Mouse (Mus musculus): ENCODE measurements around the gene Rassf4. TPM values are rescaled to one million over a fixed set of nuclear protein-coding genes. Genes with fewer than 3 reads are reported as not detected.
A peak's percentile ranks its signal among the peaks of the same experiment; 100 is the strongest.

Rassf4 gene
- polyA plus RNA-seq (2016; fragmentation: Nextera tagmentation; extraction: Ambion mirVana) = 12.1 and 15.2 TPM in 2 replicates

DNA sequence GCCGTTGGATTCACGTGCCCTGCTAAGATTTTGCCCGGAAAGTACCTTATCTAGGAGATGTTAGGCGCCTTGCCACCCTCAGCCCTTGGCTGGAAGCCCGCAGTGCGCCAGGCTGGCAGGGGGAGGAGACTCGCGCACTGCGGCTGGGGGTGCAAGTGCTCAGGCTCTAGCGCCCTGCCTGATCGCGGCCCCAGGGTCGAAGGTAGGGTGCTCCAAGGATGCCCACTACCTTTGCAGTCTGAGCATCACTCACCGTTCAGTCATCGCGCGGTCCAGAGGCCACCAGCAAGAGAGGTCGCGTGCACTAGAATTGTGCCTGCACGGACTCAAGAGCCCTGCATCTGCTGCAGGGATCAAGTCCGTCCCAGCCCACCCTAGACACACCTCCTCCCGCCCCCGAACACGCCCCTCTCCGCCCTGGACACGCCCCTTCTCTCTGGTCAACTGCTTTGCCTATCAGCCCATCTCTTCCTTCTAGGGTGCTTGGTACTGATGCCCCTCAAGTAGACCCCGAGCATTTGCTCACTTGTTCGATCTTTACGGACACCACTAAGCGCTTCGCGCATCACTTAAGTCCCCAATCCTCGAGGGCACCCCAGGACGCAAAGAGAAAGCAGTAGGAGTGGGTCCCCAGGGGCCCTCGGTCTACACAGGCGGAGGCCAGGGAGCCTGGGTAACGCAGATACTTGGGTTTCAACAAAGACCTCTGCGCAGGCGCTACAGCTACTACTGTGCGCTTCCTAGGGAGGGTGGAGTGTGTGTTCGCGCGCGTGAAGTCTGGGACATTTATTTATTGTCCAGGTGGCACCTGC, at the start of gene Rassf4:
Gene Rassf4, minus strand, starts transcription at position 482 of the 812 bp plus-strand sequence.
- Histone ChIP-seq H3K4me3 (peak within 1 kb of the TSS; percentile 55), H3K9me3 (no peaks in the 10 kb centered on the region), H3K36me3 (replicated peaks) (no peaks in the 10 kb centered on the region), H3K27ac (peak within 1 kb of the TSS; percentile 90), H3K27me3 (ENCODE audit: poor library complexity, severe bottlenecking) (peaks cover 48% of the 10 kb centered on the region), H3K4me1 (peaks cover 74% of the 10 kb centered on the region)
- 0% methylated on average over 44 of the region's 44 CpGs for WGBS
- peak; percentile 95 for DNase-seq (ENCODE audit: extremely low spot score, low spot score)

DNA sequence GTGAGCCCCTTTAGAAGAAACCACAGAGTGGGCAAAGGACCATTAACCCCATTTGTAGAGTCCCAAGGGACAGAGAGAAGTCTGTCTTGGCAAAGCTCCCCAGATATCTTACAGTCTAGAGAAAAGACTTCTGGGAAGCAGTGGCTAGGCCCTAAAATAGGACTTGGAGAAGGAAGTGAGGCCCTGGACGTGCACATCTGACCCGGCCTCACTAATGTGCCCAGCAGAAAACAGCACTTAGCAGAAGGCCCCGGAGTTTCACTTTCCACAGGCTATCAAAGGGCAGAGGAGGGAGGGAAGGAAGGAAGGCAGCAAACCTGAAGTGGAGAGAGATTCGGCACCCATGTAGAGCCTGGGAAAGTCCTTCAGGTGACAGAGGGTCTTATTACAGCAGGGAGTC, 45.2 kb upstream of the Rassf4 start:
- no peaks in the 10 kb centered on the region for H3K9me3 ChIP-seq
- DNase-seq (ENCODE audit: extremely low spot score, low spot score) = no peak
- H3K27ac ChIP-seq = no peak overlapping the region
- no peak overlapping the region for H3K4me3 ChIP-seq
- H3K4me1 ChIP-seq = 0 out of 2 replicates have a peak, but pooled peaks cover 5% of the 10 kb centered on the region
- WGBS = 87% methylated on average over 4 of the region's 4 CpGs
- H3K36me3 ChIP-seq (replicated peaks) = no peaks in the 10 kb centered on the region
- H3K27me3 ChIP-seq (ENCODE audit: poor library complexity, severe bottlenecking) = no peaks in the 10 kb centered on the region

DNA sequence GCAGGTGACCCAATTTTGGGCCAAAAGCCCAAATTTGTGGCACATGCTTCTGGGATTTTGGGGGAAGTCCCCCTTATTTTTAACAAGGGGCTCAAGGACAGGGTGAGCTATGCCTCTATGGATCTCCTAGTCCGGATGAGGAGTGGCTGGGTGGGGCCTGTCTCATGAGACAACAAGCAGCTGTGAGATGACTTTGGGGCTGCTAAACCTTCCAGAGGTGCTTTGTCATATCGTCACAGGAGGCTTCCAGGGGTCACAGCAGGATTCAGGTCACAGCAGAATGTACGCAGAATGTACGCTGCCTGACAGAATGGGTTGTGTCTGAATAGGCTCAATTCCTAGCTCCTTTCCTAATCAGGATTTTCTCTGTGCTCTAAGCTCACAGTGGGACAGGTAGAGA, 44.6 kb upstream of the Rassf4 start:
- 85% methylated on average over 4 of the region's 4 CpGs for WGBS
- no peak for DNase-seq (ENCODE audit: extremely low spot score, low spot score)
- H3K27ac ChIP-seq = no peak overlapping the region
- H3K4me3 ChIP-seq = no peak overlapping the region
- H3K9me3 ChIP-seq = no peaks in the 10 kb centered on the region
- H3K4me1 ChIP-seq = 0 out of 2 replicates have a peak, but pooled peaks cover 5% of the 10 kb centered on the region
- no peaks in the 10 kb centered on the region for H3K36me3 ChIP-seq (replicated peaks)
- H3K27me3 ChIP-seq (ENCODE audit: poor library complexity, severe bottlenecking) = no peaks in the 10 kb centered on the region

DNA sequence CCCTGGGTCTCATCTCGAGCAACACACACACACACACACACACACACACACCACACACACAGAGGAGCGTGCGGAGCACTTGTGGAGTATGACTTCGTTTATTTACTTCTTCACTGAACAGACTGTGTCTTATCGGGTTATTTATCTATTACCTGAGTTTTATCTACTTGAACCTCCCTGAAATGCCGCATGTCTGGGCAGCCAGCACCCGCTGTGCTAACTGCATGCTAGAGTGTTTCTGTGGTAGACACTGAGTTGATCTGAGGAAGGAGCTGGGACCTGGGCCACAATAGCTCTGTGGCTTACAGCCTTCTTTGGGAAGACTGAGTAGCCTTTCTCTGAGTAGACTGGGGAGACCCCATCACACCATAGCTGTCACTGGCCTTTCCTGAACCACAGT, 44.1 kb upstream of the Rassf4 start:
- Histone ChIP-seq H3K9me3 (no peaks in the 10 kb centered on the region), H3K27ac (no peak overlapping the region), H3K4me1 (0 out of 2 replicates have a peak, but pooled peaks cover 5% of the 10 kb centered on the region), H3K36me3 (replicated peaks) (no peaks in the 10 kb centered on the region), H3K27me3 (ENCODE audit: poor library complexity, severe bottlenecking) (no peaks in the 10 kb centered on the region), H3K4me3 (no peak overlapping the region)
- no peak for DNase-seq (ENCODE audit: extremely low spot score, low spot score)
- 95% methylated on average over 7 of the region's 7 CpGs for WGBS

DNA sequence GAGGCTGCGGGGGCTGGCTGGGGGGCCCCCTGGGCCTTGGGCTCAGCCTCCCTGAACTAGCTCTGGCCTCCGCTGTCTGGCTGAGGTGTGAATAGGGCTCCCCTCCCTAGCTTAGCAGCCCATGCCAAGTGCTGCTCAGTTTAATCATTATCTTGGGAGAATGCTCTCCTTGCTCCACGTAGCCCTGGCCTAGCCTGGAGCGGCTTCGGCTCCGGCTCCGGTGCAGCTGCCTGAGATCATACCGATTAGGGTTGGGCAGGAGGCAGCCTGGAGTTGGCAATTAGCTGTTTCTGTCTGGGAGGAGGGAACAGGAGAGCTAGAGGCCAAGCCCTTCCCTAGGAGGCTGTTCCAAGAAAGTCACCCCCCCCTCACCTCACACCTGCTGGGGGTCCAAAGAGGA, 42.9 kb upstream of the Rassf4 start, which contains the start of gene Tmem72:
Gene Tmem72, minus strand, starts transcription at position 248 of the 400 bp plus-strand sequence.
- no peak for DNase-seq (ENCODE audit: extremely low spot score, low spot score)
- H3K27me3 ChIP-seq (ENCODE audit: poor library complexity, severe bottlenecking) = no peaks in the 10 kb centered on the region
- H3K4me3 ChIP-seq = no peak within 1 kb of the TSS
- H3K27ac ChIP-seq = no peak within 1 kb of the TSS
- 87% methylated on average over 8 of the region's 8 CpGs for WGBS
- peaks cover 8% of the 10 kb centered on the region; the same call in 1 of the 2 replicates for H3K4me1 ChIP-seq
- H3K36me3 ChIP-seq (replicated peaks) = no peaks in the 10 kb centered on the region
- H3K9me3 ChIP-seq = no peaks in the 10 kb centered on the region

DNA sequence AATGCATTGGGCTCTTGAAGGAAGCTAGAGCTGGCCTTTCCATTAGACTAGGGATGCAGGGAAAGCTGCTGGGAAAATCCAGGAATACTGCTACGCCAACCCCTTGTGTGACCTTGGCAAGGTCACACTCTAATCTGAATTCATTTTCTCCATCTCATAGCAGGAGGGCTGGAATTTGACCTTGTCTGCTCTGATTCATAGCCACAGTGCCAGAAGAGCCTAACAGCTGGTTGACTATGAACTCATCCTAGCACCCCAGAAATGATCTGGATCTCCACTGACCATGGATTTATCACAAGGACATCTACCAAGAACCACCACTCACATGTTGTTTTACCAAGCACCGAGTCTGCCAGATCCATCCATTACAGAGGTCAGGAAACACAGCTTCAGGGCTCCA, 41.4 kb upstream of the Rassf4 start:
- Histone ChIP-seq H3K4me3 (no peak overlapping the region), H3K36me3 (replicated peaks) (no peaks in the 10 kb centered on the region), H3K9me3 (no peaks in the 10 kb centered on the region), H3K27me3 (ENCODE audit: poor library complexity, severe bottlenecking) (no peaks in the 10 kb centered on the region), H3K27ac (no peak overlapping the region), H3K4me1 (peaks cover 8% of the 10 kb centered on the region; the same call in 1 of the 2 replicates)
- DNase-seq (ENCODE audit: extremely low spot score, low spot score) = no peak
- WGBS = 89% methylated on average over 2 of the region's 2 CpGs

DNA sequence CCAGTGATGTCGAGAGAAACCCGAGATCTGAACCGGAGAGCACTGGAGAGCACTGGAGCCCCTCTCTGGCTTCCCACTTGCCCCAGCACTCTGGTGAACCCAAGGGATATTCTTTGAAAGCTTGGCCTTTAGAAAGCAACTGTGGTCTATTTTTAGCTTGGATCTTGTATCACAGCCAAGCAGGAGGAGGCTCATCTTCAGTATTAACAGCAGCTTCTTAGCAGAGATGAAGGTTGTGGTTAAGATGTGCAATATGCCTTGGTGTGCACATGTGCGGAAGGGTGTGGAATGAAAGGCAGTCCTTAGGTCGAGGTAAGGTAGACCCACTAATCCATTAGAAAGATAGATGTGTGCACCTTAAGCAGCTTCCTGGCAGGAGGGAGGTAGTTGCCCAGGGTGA, 40.8 kb upstream of the Rassf4 start:
- WGBS = 87% methylated on average over 5 of the region's 5 CpGs
- DNase-seq (ENCODE audit: extremely low spot score, low spot score) = no peak
- Histone ChIP-seq H3K4me3 (no peak overlapping the region), H3K27me3 (ENCODE audit: poor library complexity, severe bottlenecking) (no peaks in the 10 kb centered on the region), H3K9me3 (no peaks in the 10 kb centered on the region), H3K27ac (no peak overlapping the region), H3K36me3 (replicated peaks) (no peaks in the 10 kb centered on the region), H3K4me1 (peaks cover 8% of the 10 kb centered on the region; the same call in 1 of the 2 replicates)

DNA sequence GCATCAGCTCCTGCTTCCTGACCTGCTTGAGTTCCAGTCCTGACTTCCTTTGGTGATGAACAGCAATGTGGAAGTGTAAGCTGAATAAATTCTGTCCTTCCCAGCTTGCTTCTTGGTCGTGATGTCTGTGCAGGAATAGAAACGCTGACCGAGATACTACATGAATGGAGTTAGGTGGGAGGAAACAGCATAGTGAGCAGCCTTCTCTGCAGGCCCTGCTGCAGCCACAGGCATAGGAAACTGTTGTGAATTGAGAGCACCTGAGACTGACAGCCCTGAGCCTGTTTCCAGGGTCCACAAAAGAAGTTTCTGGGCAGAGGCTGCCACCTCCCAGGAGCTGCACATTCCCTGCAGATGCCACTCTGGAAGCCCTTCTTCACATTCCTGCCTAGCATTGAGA, 40.2 kb upstream of the Rassf4 start:
- Histone ChIP-seq H3K9me3 (no peaks in the 10 kb centered on the region), H3K4me1 (peaks cover 8% of the 10 kb centered on the region; the same call in 1 of the 2 replicates), H3K27me3 (ENCODE audit: poor library complexity, severe bottlenecking) (no peaks in the 10 kb centered on the region), H3K27ac (no peak overlapping the region), H3K36me3 (replicated peaks) (no peaks in the 10 kb centered on the region), H3K4me3 (no peak overlapping the region)
- no peak for DNase-seq (ENCODE audit: extremely low spot score, low spot score)
- 85% methylated on average over 3 of the region's 3 CpGs for WGBS

DNA sequence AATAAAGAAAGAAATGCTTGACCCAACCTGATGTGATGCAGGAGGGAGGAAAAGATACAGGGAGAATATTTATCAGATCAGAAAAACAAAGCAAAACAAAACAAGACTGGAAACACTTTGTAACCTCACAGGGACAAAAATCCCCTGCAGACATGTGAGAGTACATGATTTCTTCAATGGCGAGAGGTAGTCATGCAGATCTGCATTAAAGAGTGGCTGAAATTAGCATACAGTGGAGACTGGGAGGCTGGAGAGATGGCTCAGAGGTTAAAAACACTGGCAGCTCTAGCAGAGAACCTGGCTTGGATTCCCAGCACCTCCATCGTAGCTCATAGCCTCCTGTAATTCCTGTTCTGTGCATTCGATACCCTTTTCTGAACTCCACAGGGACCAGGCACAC, 38.8 kb upstream of the Rassf4 start:
- WGBS = 91% methylated on average over 3 of the region's 3 CpGs

DNA sequence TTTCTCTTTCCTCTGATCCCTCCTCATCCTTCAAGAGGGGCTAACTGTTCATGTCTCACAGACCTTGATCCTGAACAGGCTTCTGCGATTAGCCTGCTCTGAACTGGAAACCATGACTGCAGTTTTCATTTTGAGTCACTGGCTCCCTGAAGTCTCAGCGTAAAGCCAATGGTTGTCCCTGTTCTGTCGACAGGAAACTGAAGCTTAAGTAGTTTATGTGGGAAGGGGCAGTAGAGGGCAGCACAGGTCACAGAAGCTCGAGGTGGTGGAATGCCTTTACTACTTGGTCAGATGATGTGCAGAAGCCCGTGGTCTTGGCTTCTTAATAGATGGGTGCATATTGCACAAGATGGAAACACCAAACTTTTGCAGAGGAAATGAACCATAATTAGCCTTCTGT, 38.3 kb upstream of the Rassf4 start:
- H3K9me3 ChIP-seq = no peaks in the 10 kb centered on the region
- H3K36me3 ChIP-seq (replicated peaks) = no peaks in the 10 kb centered on the region
- H3K4me3 ChIP-seq = no peak overlapping the region
- no peak overlapping the region for H3K27ac ChIP-seq
- WGBS = 32% methylated on average over 5 of the region's 5 CpGs
- peaks cover 8% of the 10 kb centered on the region; the same call in 1 of the 2 replicates for H3K4me1 ChIP-seq
- H3K27me3 ChIP-seq (ENCODE audit: poor library complexity, severe bottlenecking) = no peaks in the 10 kb centered on the region
- no peak for DNase-seq (ENCODE audit: extremely low spot score, low spot score)

More for the DNA sequence above, 38.8 kb upstream of the Rassf4 start:
- no peaks in the 10 kb centered on the region for H3K9me3 ChIP-seq
- H3K4me3 ChIP-seq = no peak overlapping the region
- H3K27me3 ChIP-seq (ENCODE audit: poor library complexity, severe bottlenecking) = no peaks in the 10 kb centered on the region
- no peak overlapping the region for H3K27ac ChIP-seq
- no peaks in the 10 kb centered on the region for H3K36me3 ChIP-seq (replicated peaks)
- H3K4me1 ChIP-seq = peaks cover 8% of the 10 kb centered on the region; the same call in 1 of the 2 replicates
- no peak for DNase-seq (ENCODE audit: extremely low spot score, low spot score)

DNA sequence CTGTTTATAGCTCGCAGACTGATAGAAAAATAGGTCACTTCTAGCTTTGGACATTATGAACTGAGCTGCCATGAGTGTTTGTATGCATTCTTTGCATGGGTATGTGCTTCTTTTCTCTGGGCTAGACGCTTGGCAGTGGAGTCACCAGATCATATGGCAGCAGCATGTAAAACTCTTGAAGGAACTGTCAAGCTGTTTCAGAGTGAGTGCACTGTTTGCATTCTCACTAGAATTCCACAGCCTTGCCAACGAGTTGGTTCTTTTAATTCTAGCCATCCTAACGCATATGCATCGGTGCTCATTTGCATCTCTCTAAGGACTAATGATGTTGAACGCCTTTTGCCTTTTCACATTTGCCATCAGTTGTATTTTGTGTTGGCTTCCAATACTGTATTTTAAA, 30.6 kb upstream of the Rassf4 start:
- 82% methylated on average over 6 of the region's 6 CpGs for WGBS
- Histone ChIP-seq H3K4me3 (no peak overlapping the region), H3K9me3 (no peaks in the 10 kb centered on the region)

DNA sequence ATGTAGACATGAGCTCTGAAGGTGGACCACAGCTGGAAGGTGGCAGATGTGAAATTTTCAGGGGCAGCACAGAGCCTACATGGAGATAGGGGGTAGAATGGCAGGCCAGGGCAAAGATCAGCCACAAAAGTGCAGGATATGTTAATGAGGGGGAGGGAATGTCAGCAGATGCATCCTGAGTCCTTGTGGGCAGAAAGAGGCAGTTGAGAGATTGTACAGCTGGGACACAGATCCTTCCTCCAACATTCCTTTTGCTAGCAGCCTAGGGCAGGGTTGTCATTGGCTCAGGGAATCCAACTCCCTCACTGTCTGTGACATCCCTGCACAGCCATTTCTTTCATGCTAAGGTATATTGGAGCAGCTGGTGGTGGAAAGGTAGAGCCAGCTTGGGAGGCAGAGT, 27.1 kb upstream of the Rassf4 start:
- no peaks in the 10 kb centered on the region for H3K4me1 ChIP-seq
- no peaks in the 10 kb centered on the region for H3K27me3 ChIP-seq (ENCODE audit: poor library complexity, severe bottlenecking)

More for the DNA sequence above, 30.6 kb upstream of the Rassf4 start:
- Histone ChIP-seq H3K27me3 (ENCODE audit: poor library complexity, severe bottlenecking) (no peaks in the 10 kb centered on the region), H3K36me3 (replicated peaks) (no peaks in the 10 kb centered on the region), H3K27ac (no peak overlapping the region), H3K4me1 (no peaks in the 10 kb centered on the region)
- DNase-seq (ENCODE audit: extremely low spot score, low spot score) = no peak

DNA sequence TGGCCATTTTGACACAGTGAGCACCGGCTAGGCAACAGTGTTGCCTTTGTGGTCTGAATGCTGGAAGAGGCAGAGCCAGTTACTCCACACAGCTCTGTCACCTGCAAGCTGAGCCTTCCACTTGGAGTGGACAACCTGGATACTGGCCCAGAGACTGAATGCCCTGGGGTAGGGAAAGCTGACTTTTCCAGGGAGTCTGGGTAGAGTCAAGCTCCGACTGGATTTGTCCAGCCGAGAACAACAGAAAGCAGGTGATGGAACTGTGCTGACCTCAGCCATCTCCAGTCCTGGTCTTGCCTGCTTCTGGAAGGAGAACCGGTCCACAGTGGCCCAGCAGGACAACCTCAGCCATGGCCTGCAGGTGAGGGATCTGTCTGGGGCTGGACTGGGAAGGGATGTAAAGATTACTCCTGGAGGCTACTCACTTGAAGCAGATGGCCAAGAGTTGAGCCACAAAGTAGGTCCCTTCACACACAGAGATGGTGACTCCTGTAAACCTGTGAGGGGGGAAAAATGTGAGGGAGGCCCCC, 24.2 kb upstream of the Rassf4 start:
- no peak overlapping the region for H3K4me3 ChIP-seq

More for the DNA sequence above, 27.1 kb upstream of the Rassf4 start:
- Histone ChIP-seq H3K4me3 (no peak overlapping the region), H3K36me3 (replicated peaks) (no peaks in the 10 kb centered on the region), H3K27ac (no peak overlapping the region), H3K9me3 (no peaks in the 10 kb centered on the region)
- no peak for DNase-seq (ENCODE audit: extremely low spot score, low spot score)

More for the DNA sequence above, 24.2 kb upstream of the Rassf4 start:
- Histone ChIP-seq H3K27ac (no peak overlapping the region), H3K27me3 (ENCODE audit: poor library complexity, severe bottlenecking) (no peaks in the 10 kb centered on the region), H3K36me3 (replicated peaks) (no peaks in the 10 kb centered on the region), H3K4me1 (no peaks in the 10 kb centered on the region), H3K9me3 (no peaks in the 10 kb centered on the region)
- DNase-seq (ENCODE audit: extremely low spot score, low spot score) = no peak
- WGBS = 92% methylated on average over 4 of the region's 4 CpGs
